Mouse (Mus musculus) spleen, adult 18-20 months (tissue): Measurements from ENCODE around the gene Sh3bp2.
"Not testable (repeated sequence)": the region's sequence is repeated elsewhere in the genome, so short reads cannot be mapped to it uniquely, and the experiment has no call there.

ENCODE experiments used
- DNase-seq, 2 experiments: peaks; one replicate each; pipeline ENCODE4 v3.0.0; 2022; ENCODE audit warnings: mixed read lengths in 2 of 2

Sh3bp2 gene

DNA sequence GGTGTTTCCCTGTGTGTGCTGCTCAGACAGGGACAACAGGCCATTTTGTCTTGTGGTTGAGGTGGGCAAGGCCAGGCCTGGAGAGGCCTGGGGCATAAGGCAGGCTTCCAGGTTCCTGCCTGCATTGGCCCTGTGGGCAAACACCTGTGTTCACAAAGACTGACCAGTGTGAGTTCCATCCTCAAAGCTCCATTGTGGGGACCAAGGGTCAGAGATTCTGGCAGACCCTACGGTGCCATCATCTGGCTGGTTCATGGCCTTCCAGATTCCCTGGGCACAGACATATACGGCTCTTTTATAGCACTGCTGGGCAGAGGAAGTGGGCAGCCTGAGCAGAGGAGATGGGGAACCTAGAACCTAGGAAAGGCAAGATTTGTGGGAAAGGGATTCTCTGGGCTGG lies 1.7 kb downstream of the Sh3bp2 start:
- DNase-seq: no peak

DNA sequence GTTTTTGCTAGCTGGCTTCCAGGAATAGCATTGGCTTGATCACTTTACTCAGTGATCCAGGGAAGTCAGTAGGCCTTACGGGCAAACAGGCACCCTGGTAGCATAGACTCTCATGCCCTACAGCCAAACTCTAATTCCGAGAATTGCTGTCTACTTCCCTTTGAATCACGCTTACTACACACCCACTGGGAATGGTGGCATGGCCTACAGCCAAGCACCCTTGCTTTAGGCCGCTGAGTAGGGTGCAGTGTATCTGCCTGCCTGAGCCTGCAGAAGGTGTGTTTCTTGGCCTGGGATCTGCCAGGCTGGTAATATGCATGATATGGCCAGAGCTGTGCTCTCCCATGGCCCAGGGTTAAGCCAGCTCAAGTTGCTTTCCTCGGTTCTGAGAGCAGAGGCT lies 3.1 kb downstream of the Sh3bp2 start:
- DNase-seq: no peak

DNA sequence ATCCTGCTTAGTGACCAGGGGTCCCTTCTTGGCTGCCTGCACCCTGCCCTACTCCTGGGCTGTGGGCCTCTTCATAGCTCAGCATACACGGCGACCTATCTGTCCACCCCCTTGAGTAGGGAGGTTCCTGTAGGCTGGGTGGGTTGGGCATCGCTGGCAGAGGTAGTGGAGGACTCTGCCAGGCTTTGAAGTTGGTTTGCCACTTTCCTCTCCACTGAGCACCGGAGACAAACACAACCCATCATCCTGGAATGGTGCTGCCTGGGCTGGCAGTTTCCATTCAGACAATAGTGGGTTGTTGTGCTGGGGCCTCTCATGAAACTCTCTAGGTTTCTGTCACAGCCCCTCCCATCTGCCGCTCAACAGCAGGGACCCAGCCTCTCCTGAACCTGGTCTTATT lies 4.5 kb downstream of the Sh3bp2 start:
- no peak for DNase-seq

DNA sequence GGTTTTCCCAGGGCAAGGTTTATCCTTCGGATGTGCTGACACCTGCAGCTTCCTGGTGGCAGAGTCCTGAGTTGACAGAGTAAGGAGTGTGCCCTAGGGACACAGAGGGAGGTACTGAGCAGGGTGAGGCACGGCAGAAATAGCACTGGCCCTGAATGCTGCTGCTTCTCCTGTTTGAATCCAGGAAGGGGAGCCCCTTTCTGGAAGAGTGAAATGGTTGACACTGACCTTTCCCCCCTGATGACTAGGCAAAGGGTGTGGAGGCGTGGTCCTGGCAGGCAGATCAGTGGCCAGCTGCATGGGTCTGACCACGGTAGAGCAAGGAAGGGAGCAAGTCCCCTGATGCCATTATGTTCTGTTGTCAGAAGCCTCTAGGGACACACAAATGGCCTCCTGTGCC lies 5.0 kb downstream of the Sh3bp2 start:
- no peak for DNase-seq

DNA sequence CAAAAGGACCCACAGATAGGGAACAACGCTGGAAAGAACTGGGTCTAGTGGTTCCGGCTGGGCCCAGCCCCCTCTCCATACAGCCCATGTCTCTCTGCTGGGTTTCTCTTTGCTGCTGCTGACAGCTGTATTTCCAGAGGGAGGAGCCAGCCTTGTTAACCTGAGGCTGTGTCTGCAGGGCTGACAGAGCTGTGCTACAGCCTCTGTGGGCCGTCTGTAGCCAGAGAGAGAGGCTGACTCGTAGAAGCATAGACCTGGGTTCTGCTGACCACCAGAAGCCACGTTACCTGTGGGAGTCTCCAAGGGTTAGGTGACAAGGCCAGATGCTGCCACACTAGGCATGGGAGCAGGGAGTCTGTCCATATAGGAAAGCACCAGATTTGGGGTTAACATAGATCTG lies 7.4 kb downstream of the Sh3bp2 start:
- DNase-seq: no peak

DNA sequence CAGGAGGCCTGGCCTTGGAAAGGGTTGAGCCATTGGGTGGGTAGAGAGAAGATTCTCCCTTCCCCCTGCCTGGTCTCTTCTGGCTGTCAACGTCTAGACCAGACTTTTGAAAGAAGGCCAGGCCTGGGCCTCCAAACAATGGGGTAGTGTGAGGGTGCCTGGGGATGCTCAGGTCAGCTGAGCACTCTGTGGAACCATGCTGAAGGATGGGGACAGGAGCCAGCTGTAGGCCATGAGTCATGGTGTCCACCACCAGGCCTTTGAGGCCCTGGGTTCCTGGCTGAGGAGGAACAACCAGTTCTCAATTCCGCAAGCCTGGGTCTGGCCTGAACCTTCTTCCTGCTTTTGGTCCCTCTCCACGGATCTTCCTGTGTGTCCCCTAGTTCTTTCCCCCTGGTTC lies 8.2 kb downstream of the Sh3bp2 start:
- peak in 1 of 2 experiments; percentile 9 for DNase-seq

DNA sequence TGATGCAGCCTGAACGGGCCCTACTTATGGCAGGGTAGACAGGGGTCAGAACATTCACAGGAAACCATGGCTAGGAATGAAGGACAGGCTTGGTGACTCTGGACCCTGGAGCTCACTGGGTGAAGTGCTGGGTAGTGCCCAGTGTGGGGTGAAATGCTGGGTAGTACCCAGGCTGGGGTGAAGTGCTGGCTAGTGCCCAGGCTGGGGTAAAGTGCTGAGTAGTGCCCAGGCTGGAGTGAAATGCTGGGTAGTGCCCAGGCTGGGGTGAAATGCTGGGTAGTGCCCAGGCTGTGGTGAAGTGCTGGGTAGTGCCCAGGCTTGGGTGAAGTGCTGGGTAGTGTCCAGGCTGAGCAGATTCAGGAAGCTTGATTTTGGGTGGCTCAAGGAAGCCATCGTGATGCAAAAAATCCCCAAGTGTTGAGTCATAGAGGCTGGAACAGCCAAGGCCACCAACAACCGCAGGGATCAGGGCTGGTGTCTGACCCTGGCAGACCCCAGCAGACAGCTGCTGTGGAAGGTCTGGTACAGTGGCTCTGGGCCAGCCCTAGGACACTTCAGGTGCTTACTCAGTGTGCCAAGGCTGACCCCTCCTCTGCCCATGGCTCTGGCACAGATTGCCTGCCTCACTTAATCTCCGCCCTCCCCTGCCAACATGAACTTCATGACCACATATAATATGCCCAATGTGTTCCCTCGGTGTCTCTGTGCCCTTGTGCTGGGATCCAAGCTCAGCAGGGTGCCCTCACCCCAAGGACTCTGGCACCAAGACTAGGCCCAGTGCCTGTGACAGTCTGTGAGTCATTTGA lies 9.3 kb downstream of the Sh3bp2 start:
- peak in 1 of 2 experiments; percentile 3 for DNase-seq

DNA sequence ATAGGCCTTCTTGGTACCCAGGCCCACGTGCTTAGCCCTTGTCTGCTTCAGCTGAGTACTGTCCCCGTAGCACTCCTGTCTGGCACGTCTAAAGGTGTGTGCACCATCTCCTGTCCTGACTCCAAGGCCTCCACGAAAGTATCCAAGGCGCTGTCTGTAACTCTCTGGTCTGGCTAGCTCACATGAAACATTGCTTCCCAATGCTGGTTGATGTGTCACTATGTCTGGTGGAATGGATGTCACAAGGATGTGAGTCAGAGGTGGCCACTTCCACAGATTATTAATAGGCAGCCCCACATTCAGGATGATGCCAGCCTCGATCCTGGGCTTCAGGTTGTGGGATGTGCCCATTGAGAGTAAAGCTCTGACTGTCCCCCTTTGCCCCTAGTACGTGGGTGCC lies 10.2 kb downstream of the Sh3bp2 start:
- DNase-seq: no peak

DNA sequence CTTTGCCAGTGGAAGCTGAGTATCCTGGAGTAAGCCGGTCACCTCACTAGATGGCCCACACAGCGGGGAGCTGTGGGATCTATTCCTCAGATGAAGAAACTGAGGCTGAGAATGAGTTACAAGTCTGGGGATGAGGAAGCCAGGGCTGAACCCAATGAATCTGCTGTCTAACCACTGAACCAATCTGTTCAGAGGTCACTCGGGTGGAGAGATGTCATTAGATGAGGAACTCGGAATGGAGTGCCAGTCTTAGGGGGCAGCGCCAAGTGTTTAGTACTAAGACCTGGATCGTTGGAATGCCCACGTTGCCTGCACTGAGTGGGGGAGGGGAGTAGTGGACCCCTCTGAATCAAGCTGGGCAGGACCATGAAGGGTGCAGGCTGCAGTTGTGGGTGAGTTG lies 12.4 kb downstream of the Sh3bp2 start:
- peak in 1 of 2 experiments; percentile 57 for DNase-seq

DNA sequence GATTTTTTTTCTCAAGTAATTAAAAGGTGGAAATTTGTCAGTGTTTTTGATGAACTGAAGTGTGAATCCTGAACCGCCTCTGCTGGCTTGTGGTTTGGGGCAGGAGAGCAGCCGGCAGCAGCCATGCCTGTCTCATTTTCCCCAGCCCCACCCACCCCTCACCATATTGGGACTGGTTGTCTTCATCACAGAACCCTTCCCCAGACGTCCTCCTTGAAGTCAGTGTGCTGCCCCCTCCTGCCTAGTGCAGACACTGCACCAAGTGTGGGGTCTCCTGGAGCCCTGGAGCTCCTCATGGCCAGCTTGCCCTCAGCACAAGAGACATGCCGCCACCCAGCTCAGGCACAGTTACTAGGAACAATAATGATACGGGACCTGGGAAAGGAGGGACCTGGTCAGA lies 12.9 kb downstream of the Sh3bp2 start:
- peak; percentile 81 for DNase-seq

DNA sequence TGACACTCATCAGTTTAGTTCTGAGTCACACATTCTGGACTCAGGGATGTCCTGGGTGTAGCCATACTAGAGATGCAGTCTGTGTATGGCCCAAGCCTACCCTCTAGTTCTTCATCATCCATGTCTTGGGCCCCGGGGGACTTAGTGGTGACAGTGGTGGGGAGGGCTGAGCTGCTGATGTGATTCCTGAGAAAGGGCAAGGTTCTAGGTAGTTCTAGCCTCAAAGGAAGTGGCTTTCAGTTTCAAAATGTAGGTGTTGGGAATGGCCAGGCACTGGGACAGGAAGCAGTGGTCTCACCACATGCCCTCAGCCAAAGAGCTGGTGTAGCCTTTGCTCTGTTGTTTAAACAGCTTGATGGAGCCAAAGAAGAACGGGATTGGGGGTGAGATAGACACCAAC lies 13.5 kb downstream of the Sh3bp2 start:
- peak in 1 of 2 experiments; percentile 38 for DNase-seq

DNA sequence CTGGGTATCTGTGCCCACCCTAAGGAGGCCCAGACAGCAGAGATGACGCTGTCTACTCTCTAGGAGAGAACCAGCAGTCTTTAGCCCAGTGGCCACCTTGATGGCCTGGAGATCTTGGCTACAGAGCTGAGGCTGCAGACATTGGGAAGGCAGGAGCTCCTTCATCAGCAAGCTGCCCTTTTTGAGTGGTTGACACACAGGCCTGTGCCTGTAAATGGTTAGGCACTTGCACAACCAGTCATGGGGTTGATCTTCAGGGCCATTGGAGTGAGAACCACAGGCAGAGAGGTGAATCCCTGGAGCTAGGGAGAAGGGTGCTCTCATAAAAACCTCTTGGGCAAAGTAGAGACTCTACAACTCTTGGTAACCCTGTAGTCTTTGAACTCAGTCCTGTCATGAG lies 16.5 kb downstream of the Sh3bp2 start:
- DNase-seq: no peak

DNA sequence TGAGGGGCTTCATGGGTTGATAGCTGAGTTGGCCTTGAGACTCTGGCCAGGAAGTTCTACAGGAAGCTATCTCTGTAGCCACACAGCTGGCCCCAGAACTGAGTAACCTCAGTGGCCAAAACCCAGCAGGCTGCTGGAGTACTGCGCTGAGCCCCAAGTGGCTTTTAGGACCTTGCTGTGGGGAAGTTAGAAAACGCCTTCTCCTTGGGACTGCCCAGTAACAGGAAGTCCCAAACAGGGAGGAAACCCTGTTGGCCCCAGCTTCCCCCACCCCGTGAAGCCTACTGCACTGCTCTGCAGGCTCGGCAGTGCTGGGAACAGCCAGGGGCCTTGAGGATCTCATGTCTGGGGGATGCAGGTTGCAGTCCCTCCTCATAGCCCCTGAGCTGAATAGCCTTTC lies 17.5 kb downstream of the Sh3bp2 start:
- DNase-seq: peak; percentile 49 to 58

DNA sequence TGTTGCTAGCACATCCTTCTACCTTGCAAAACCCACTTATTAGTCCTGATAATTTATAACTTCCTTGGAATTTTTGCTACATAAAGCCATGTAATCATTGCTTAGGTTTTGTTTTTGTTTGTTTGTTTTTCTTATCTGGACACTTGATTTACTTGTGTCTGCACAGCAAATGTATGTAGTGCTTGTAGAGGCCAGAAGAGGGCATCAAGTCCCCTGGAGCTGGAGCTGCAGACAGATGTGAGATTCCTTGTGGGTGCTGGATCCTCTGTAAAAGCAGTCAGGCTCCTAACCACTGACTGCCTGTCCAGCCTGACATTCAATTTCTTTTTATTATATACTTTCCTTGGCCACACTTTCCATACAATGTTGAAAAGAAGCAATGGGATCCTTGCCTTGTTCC lies 21.8 kb downstream of the Sh3bp2 start:
- DNase-seq: no peak

DNA sequence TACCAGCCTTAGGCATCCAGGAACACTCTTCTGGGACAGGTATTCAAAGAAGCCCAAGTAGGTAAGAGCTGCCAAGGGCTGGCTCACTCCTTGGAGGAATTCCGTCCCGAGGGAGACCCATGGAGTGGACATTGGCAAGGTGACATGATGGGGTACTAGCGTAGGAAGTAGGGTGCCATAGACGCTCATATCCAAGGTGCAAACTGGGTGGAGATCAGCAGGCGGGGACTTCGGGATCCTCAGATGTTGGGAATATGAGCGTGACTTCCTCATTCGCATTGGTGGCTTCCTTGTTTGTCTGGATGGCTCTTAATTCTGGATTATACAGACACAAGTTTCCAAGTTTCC lies 23.5 kb downstream of the Sh3bp2 start:
- no peak for DNase-seq

DNA sequence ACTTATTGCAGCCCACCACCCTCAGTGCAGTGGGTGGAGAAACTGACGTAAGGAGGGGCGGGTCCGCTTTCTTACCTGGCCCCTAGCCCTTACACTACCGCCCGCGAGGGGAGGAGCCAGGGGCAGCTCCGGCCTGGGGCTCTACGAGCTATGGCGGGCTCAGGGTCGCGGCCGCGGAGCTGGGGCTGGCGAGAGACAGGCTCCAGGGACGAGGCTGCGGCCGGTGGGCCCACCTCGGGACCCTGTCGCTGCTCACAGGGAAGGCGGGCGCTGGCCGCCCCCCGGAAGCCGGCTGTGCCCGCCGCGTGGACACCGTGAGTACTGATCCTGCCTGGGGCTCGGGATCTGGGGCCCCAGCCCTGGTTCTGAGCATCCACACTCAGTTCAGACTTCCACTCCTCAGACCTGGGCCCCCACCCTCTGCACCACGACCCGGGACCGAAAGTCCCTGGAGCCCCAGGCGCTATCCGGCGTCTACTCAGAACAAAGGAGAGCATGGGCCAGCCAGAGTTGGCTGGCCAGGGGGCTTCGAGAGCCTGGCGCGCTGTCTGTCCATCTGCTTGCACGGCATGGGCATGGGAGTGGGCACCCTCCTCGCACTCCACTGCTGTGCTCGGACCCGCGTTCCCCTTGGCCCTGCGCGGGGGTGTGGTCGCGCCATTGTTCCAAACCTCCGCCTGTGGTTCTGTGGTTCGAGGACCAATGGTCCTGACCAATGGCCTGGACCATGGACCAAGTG lies 24.0 kb downstream of the Sh3bp2 start:
- no peak for DNase-seq

DNA sequence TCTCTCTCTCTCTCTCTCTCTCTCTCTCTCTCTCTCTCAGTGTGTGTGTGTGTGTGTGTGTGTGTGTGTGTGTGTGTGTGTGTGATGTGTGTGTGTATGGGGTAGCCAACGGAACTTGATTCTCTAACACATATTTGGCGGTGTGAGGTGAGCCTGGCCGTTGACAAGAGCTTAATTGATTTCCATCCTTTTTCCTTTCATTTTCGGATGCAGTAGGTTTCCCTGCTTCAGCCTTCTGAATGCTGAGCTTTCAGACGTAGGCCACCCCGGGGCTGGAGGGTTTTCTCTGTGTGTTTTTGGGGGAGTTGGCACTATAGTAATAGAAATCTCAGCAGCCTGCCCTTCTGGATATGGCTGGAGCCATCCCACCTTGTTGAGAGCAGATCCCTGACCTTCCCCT lies 24.6 kb downstream of the Sh3bp2 start:
- no peak for DNase-seq

DNA sequence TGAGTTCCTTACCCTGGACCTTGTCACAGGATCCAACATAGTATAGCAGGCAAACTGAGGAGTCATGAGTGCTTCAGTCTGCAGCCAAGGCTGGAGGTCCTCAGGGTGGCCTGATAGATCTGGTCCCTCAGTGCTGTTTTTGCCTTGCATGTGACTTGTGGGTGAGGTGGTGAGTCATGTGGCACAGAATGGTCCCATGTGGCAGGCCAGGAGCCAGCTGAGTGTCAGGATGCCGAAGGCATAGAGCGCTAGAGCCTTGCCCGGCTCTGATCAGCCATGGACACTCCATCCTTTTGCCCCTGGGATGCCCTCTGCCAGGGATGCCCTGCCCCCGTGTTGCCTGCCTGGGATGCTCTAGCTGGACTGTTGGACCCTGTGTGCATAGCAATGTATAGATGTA lies 26.2 kb downstream of the Sh3bp2 start:
- DNase-seq: no peak

DNA sequence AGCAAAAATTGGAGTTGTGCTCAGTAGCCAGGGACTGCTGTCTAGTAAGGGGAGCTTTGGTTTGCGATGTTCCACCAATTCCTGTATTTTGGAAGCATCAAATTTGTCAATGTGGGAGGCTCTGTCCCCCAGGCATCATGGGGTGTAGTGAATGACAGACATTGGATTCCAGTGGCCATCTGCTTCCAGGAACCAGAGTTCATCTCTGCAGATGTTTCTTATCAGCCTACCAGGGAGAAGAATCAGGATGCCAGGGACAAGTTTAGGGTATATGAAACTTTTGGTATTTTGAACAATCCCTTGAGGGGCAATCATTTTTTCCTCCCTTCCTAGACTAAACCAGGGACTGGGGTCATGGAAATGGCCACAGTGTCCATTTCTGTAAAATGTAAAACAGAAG lies 38.2 kb downstream of the Sh3bp2 start:
- DNase-seq: no peak

DNA sequence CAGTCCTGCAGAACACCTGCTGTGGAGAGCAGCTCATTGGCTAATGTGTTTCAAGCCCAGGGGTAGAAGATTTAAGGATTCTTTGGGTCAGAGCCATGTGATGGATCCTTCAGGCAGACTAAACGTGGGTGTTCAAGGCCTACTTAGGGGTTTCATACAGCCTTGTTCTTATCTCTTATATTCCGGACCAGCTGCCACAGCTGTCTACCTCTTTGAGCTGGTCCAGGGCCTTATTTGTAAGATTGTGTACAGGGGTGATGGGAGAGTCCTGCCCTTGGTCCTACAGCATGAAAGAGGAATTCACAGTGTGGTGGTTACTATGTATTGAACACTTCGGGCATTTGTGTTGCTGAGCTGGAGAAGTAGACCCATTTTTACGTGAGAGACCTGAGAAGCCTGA lies 38.7 kb downstream of the Sh3bp2 start:
- no peak for DNase-seq

DNA sequence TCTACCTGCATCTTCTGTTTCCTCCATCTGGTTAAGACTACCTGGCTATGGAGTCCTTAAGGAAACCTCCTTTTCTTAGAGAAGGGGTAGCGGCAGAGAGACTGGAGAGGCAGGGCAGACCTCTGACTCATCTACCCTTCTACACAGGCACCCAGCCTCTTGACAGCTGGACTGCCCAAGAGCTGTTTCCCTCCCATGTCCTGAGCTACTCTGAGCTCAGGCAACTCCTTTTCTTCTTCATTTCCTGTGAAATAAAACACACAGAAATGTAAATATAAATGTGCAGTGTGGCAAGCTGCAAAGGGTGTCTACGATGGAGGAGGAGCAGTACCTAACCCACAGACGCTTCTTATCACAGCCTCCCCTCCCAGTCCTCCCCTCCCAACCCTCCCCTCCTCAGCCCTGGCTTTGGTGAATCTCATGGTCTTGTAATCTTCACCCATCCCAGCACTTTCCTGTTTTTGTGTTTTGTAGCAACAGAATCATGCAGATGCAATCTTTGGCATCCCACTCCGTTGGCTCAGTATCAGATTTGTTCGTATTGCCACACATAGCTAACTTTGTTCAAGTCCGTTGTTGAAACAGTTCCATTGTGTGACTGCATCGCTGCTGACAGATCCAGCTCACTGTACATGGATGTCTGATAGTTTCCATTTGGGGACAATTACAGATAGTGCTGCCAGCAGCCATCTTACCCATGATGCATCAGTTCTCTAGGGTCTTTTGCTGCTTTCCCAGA lies 40.1 kb downstream of the Sh3bp2 start:
- no peak for DNase-seq

DNA sequence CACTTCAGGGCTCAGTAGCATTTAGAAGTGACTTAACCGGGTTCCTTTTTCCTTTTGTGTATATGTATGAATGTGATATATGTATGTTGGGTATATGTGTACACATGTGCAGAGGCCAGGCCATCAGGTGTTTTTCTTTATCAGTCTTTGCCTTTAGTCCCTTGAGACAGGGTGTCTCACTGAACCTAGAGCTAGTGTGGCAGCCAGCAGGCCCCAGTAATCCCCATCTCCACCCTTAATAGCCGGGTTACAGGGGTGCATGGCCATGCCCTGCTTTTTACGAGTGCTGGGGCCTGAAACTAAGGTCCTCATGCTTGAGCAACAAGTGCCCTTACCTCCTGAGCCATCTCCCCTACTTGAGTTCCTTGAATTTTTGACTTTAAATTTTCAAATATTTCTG lies 45.9 kb downstream of the Sh3bp2 start:
- no peak for DNase-seq

DNA sequence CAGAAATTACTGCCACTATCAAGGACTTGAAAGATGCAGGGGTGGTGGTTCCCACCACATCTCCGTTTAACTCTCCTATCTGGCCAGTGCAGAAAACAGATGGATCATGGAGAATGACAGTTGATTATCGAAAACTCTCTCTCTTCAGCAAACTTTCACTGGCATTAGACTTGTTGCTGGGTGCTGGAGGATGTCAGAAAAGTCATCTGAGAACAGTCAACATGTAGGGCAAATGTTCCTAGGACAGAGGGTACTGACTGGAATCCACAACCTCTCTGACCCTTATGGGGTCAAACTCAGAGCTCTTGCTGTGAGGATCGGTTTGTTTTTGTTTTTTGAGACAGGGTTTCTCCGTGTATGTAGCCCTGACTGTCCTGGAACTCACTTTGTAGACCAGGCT lies 46.9 kb downstream of the Sh3bp2 start:
- not testable (repeated sequence) for DNase-seq
